Mouse (Mus musculus) liver, embryonic 14.5 days (tissue): Measurements from ENCODE around the gene Kncn. TPM values are rescaled to one million over a fixed set of nuclear protein-coding genes. Genes with fewer than 3 reads are reported as not detected.

ENCODE experiments used
- ATAC-seq: fragments of 200-750 bp; cut with Nextera tagmentation; 2 replicates; pipeline ENCODE4 v1.8.0; 2017; ENCODE audit warnings: moderate number of reproducible peaks, mild to moderate bottlenecking, moderate library complexity; ENCODE audit not compliant: insufficient read depth
- DNase-seq, 3 experiments: peaks; one replicate each; pipeline ENCODE4 v3.0.0-alpha.2; 2012 to 2013; ENCODE audit warnings: low read depth in 3 of 3, low spot score in 3 of 3
- H3K27ac ChIP-seq: fragments of 300-500 bp; sonication (generic); 2 replicates; pipeline ENCODE4 v1.5.1; 2014; ENCODE audit warnings: moderate library complexity, mild to moderate bottlenecking, control low read depth, inconsistent platforms
- H3K27me3 ChIP-seq: fragments of 300-500 bp; sonication (generic); 2 replicates; pipeline ENCODE4 v1.6.1; 2014; ENCODE audit warnings: mild to moderate bottlenecking, low read length, moderate library complexity; ENCODE audit not compliant: control insufficient read depth, insufficient read depth
- H3K36me3 ChIP-seq: fragments of 300-500 bp; sonication (generic); replicated peaks from 2 replicates; pipeline ENCODE4 v1.6.1; 2014; ENCODE audit warnings: low read depth; ENCODE audit not compliant: control insufficient read depth, insufficient read depth
- H3K4me1 ChIP-seq, 2 experiments: fragments of 200-500 bp in 1 of 2; fragments of 300-500 bp in 1 of 2; sonication (generic) in 1 of 2; replicated peaks; 2 replicates each; pipeline ENCODE4 v1.6.1; 2012 to 2014; ENCODE audit warnings: antibody characterized with exemption in 1 of 2, inconsistent platforms in 1 of 2, low read length in 1 of 2; ENCODE audit not compliant: control insufficient read depth in 2 of 2, insufficient read depth in 2 of 2
- H3K4me2 ChIP-seq: fragments of 300-500 bp; sonication (generic); 2 replicates; pipeline ENCODE4 v1.6.1; 2014; ENCODE audit warnings: low read depth, mild to moderate bottlenecking, control low read depth, moderate library complexity
- H3K4me3 ChIP-seq, 2 experiments: fragments of 200-500 bp in 1 of 2; fragments of 300-500 bp in 1 of 2; sonication (generic) in 1 of 2; 2 replicates each; pipeline ENCODE4 v1.5.1; 2012 to 2014; ENCODE audit warnings: low read depth in 2 of 2, low read length in 2 of 2, mild to moderate bottlenecking in 2 of 2, control low read depth in 1 of 2, inconsistent platforms in 1 of 2, moderate library complexity in 1 of 2; ENCODE audit not compliant: insufficient read depth in 1 of 2
- H3K9ac ChIP-seq: fragments of 300-500 bp; sonication (generic); replicated peaks from 2 replicates; pipeline ENCODE4 v1.6.1; 2014; ENCODE audit warnings: mild to moderate bottlenecking, control low read depth, moderate library complexity
- H3K9me3 ChIP-seq: fragments of 300-500 bp; sonication (generic); 2 replicates; pipeline ENCODE4 v1.6.1; 2016; ENCODE audit warnings: low read length, mixed read lengths; ENCODE audit not compliant: control insufficient read depth
- CTCF ChIP-seq: IDR thresholded peaks from 2 replicates; pipeline ENCODE4 v1.5.1; 2016; ENCODE audit warnings: antibody characterized with exemption, low read depth, control low read depth
- EP300 ChIP-seq: IDR thresholded peaks from 2 replicates; pipeline ENCODE4 v1.6.1; 2016; ENCODE audit warnings: antibody characterized with exemption, low read depth
- WGBS: fragments of 180-500 bp; shearing (Covaris S2); extraction: QIAGEN DNeasy Blood & Tissue Kit; methylation state at CpG from one replicate; pipeline ENCODE4 v1.1.7; 2014; ENCODE audit not compliant: insufficient replicate concordance; 5-methylcytosine and 5-hydroxymethylcytosine counted together
- polyA plus RNA-seq, 2 experiments: library from polyadenylated mRNA; depleted of rRNA in 1 of 2; stranded (reverse) in 1 of 2; unstranded in 1 of 2; fragments of >200 nt; fragmentation: Nextera tagmentation in 1 of 2; extraction: Ambion mirVana in 1 of 2; gene quantifications; 2 replicates each; pipeline versions ENCODE4 v1.2.1 to v1.2.3; 2012 to 2014

Kncn gene
- polyA plus RNA-seq, 2 experiments = 0.01 to 0.05 TPM

GRCm38 (mm10) chr4:115897901-115898631 lies 13.9 kb downstream of the Kncn start:
- Histone ChIP-seq H3K9ac (no peak overlapping the region), H3K9me3 (no peaks in the 10 kb centered on the region), H3K4me1 (no peaks in the 10 kb centered on the region), H3K36me3 (no peaks in the 10 kb centered on the region), H3K4me3 (peak overlapping the region in 1 of 2 experiments; percentile 9; a peak in 1 of 4 replicates), H3K27ac (no peak overlapping the region), H3K4me2 (peak overlapping the region; percentile 39; the same call in 1 of the 2 replicates), H3K27me3 (peaks cover 34% of the 10 kb centered on the region)
- 2% methylated on average over 56 of the region's 56 CpGs for WGBS
- no peak for DNase-seq
- TF ChIP-seq CTCF = peak; percentile 49
- no peak for TF ChIP-seq EP300
- no peak for ATAC-seq

GRCm38 (mm10) chr4:115902816-115903215 lies 18.6 kb downstream of the Kncn start:
- no peak overlapping the region for H3K4me3 ChIP-seq
- no peaks in the 10 kb centered on the region for H3K9me3 ChIP-seq
- H3K27me3 ChIP-seq = peaks cover 19% of the 10 kb centered on the region
- H3K36me3 ChIP-seq = no peaks in the 10 kb centered on the region
- peak; percentile 76 for TF ChIP-seq CTCF
- TF ChIP-seq EP300 = no peak
- H3K9ac ChIP-seq = no peak overlapping the region
- H3K4me1 ChIP-seq = no peaks in the 10 kb centered on the region
- no peak overlapping the region for H3K27ac ChIP-seq
- 15% methylated on average over 5 of the region's 5 CpGs for WGBS
- ATAC-seq (no peak), DNase-seq (peak; percentile 15 to 44 (median 28))
- H3K4me2 ChIP-seq = no peak overlapping the region

- Histone ChIP-seq H3K27ac (no peak overlapping the region), H3K9me3 (no peaks in the 10 kb centered on the region), H3K4me2 (no peak overlapping the region), H3K4me1 (no peaks in the 10 kb centered on the region), H3K36me3 (no peaks in the 10 kb centered on the region), H3K27me3 (peaks cover 10% of the 10 kb centered on the region), H3K4me3 (no peak overlapping the region), H3K9ac (no peak overlapping the region)
- DNase-seq (no peak), ATAC-seq (no peak)
- no peak for TF ChIP-seq CTCF
- no peak for TF ChIP-seq EP300
- 23% methylated on average over 12 of the region's 12 CpGs for WGBS
Observed at GRCm38 (mm10) chr4:115904375-115904774, 20.2 kb downstream of the Kncn start.

- peaks cover 8% of the 10 kb centered on the region for H3K27me3 ChIP-seq
- DNase-seq (no peak), ATAC-seq (no peak)
- no peaks in the 10 kb centered on the region for H3K9me3 ChIP-seq
- H3K4me2 ChIP-seq = no peak overlapping the region
- TF ChIP-seq EP300 (no peak), CTCF (no peak)
- WGBS = 19% methylated on average over 7 of the region's 7 CpGs
- H3K4me1 ChIP-seq = no peaks in the 10 kb centered on the region
- no peak overlapping the region for H3K4me3 ChIP-seq
- no peak overlapping the region for H3K9ac ChIP-seq
- no peak overlapping the region for H3K27ac ChIP-seq
- no peaks in the 10 kb centered on the region for H3K36me3 ChIP-seq
Observed at GRCm38 (mm10) chr4:115905701-115906100, 21.5 kb downstream of the Kncn start.

- no peaks in the 10 kb centered on the region for H3K9me3 ChIP-seq
- TF ChIP-seq CTCF (no peak), EP300 (no peak)
- H3K27me3 ChIP-seq = peaks cover 8% of the 10 kb centered on the region
- no peaks in the 10 kb centered on the region for H3K36me3 ChIP-seq
- DNase-seq = no peak
- H3K4me1 ChIP-seq = no peaks in the 10 kb centered on the region
- 62% methylated on average over 3 of the region's 3 CpGs for WGBS
- H3K4me3 ChIP-seq = no peak overlapping the region
- no peak overlapping the region for H3K27ac ChIP-seq
- no peak overlapping the region for H3K4me2 ChIP-seq
- ATAC-seq = no peak
- no peak overlapping the region for H3K9ac ChIP-seq
Observed at GRCm38 (mm10) chr4:115906791-115907190, 22.6 kb downstream of the Kncn start.
